Mouse (Mus musculus): ENCODE results near the gene Uhrf1bp1l.

GRCm38 (mm10) chr10:89743266-89743665 is 1.5 kb upstream of the Uhrf1bp1l start:
- no peak for TF ChIP-seq EP300 (IDR thresholded peaks at IDR 0.05; ENCODE audit: insufficient read depth, low read depth, low read length)
- no peak for TF ChIP-seq POLR2A (IDR thresholded peaks at IDR 0.05; ENCODE audit: insufficient read depth, low read length)
- no peak for TF ChIP-seq CTCF (IDR thresholded peaks at IDR 0.05; ENCODE audit: low read depth, low read length)
